Mouse (Mus musculus) lung, embryonic 16.5 days (tissue): ENCODE results near the gene Smagp. TPM values are rescaled to one million over a fixed set of nuclear protein-coding genes. Genes with fewer than 3 reads are reported as not detected.

Experiments used
- ATAC-seq: fragments of 200-750 bp; cut with Nextera tagmentation; 2 replicates; pipeline ENCODE4 v1.8.0; 2017; ENCODE audit warnings: low read depth, mild to moderate bottlenecking, moderate library complexity
- H3K27ac ChIP-seq: fragments of 300-500 bp; sonication (generic); 2 replicates; pipeline ENCODE4 v1.5.1; 2014; ENCODE audit warnings: mild to moderate bottlenecking, control low read depth, low read length
- H3K27me3 ChIP-seq: fragments of 300-500 bp; sonication (generic); 2 replicates; pipeline ENCODE4 v1.6.1; 2014; ENCODE audit warnings: low read depth, low read length, mixed read lengths; ENCODE audit not compliant: control insufficient read depth, insufficient read depth
- H3K36me3 ChIP-seq: fragments of 300-500 bp; sonication (generic); 2 replicates; pipeline ENCODE4 v1.6.1; 2014; ENCODE audit warnings: low read length; ENCODE audit not compliant: control insufficient read depth, insufficient read depth
- H3K4me1 ChIP-seq: fragments of 300-500 bp; sonication (generic); replicated peaks from 2 replicates; pipeline ENCODE4 v1.6.1; 2014; ENCODE audit warnings: low read length, mixed read lengths; ENCODE audit not compliant: control insufficient read depth, insufficient read depth
- H3K4me2 ChIP-seq: fragments of 300-500 bp; sonication (generic); 2 replicates; pipeline ENCODE4 v1.6.1; 2014; ENCODE audit warnings: low read depth, low read length, control low read depth
- H3K4me3 ChIP-seq: fragments of 300-500 bp; sonication (generic); 2 replicates; pipeline ENCODE4 v1.5.1; 2014; ENCODE audit warnings: mild to moderate bottlenecking, low read length, control low read depth
- H3K9ac ChIP-seq: fragments of 300-500 bp; sonication (generic); 2 replicates; pipeline ENCODE4 v1.6.1; 2014; ENCODE audit warnings: low read length, control low read depth
- H3K9me3 ChIP-seq: fragments of 300-500 bp; sonication (generic); 2 replicates; pipeline ENCODE4 v1.6.1; 2016; ENCODE audit warnings: low read length; ENCODE audit not compliant: control insufficient read depth
- WGBS: fragments of 180-500 bp; shearing (Covaris S2); extraction: QIAGEN DNeasy Blood & Tissue Kit; methylation state at CpG from one replicate; pipeline ENCODE4 v1.1.7; 2014; 5-methylcytosine and 5-hydroxymethylcytosine counted together
- polyA plus RNA-seq: library from polyadenylated mRNA; unstranded; fragments of >200 nt; fragmentation: Nextera tagmentation; extraction: Ambion mirVana; gene quantifications from 2 replicates; pipeline ENCODE4 v1.2.1, GENCODE M21; 2015

Gene Smagp
- polyA plus RNA-seq, 1 experiment from 2014 or later = 20.5 TPM

- H3K9me3 ChIP-seq = no peaks in the 10 kb centered on the region
- H3K4me1 ChIP-seq = no peaks in the 10 kb centered on the region
- 78% methylated on average over 1 of the region's 1 CpGs for WGBS
- H3K27me3 ChIP-seq = no peaks in the 10 kb centered on the region
- H3K27ac ChIP-seq = no peak overlapping the region
- H3K4me2 ChIP-seq = no peak overlapping the region
- no peaks in the 10 kb centered on the region for H3K36me3 ChIP-seq
- no peak for ATAC-seq
- no peak overlapping the region for H3K9ac ChIP-seq
- no peak overlapping the region for H3K4me3 ChIP-seq
These were observed 17.5 kb upstream of the Smagp start for GRCm38 (mm10) chr15:100654271-100654670.

- no peak overlapping the region for H3K9ac ChIP-seq
- H3K27ac ChIP-seq = no peak overlapping the region
- no peaks in the 10 kb centered on the region for H3K4me1 ChIP-seq
- H3K4me2 ChIP-seq = no peak overlapping the region
- no peak for ATAC-seq
- no peak overlapping the region for H3K4me3 ChIP-seq
- no peaks in the 10 kb centered on the region for H3K27me3 ChIP-seq
- 49% methylated on average over 9 of the region's 9 CpGs for WGBS
- H3K36me3 ChIP-seq = no peaks in the 10 kb centered on the region
- H3K9me3 ChIP-seq = no peaks in the 10 kb centered on the region
These were observed 14.9 kb upstream of the Smagp start for GRCm38 (mm10) chr15:100651610-100652009.

GRCm38 (mm10) chr15:100650111-100650510 is 13.4 kb upstream of the Smagp start:
- H3K4me2 ChIP-seq = no peak overlapping the region
- H3K4me1 ChIP-seq = no peaks in the 10 kb centered on the region
- H3K9me3 ChIP-seq = no peaks in the 10 kb centered on the region
- H3K27me3 ChIP-seq = no peaks in the 10 kb centered on the region; the same call in 1 of the 2 replicates
- H3K36me3 ChIP-seq = no peaks in the 10 kb centered on the region
- H3K9ac ChIP-seq = no peak overlapping the region
- no peak overlapping the region for H3K27ac ChIP-seq
- H3K4me3 ChIP-seq = no peak overlapping the region
- 83% methylated on average over 10 of the region's 10 CpGs for WGBS
- ATAC-seq = no peak

GRCm38 (mm10) chr15:100646161-100646560 is 9.4 kb upstream of the Smagp start:
- H3K4me1 ChIP-seq = no peaks in the 10 kb centered on the region
- H3K9ac ChIP-seq = no peak overlapping the region
- no peak overlapping the region for H3K4me3 ChIP-seq
- no peaks in the 10 kb centered on the region; the same call in 1 of the 2 replicates for H3K27me3 ChIP-seq
- no peaks in the 10 kb centered on the region for H3K36me3 ChIP-seq
- WGBS = 66% methylated on average over 6 of the region's 6 CpGs
- H3K4me2 ChIP-seq = no peak overlapping the region
- no peaks in the 10 kb centered on the region for H3K9me3 ChIP-seq
- no peak for ATAC-seq
- no peak overlapping the region for H3K27ac ChIP-seq

- no peak for ATAC-seq
- no peaks in the 10 kb centered on the region for H3K9me3 ChIP-seq
- no peak overlapping the region for H3K9ac ChIP-seq
- no peak overlapping the region for H3K4me3 ChIP-seq
- peaks cover 11% of the 10 kb centered on the region for H3K27me3 ChIP-seq
- WGBS = 92% methylated on average over 7 of the region's 7 CpGs
- no peaks in the 10 kb centered on the region for H3K4me1 ChIP-seq
- H3K36me3 ChIP-seq = no peaks in the 10 kb centered on the region
- H3K4me2 ChIP-seq = no peak overlapping the region
- H3K27ac ChIP-seq = no peak overlapping the region
These were observed 5.7 kb upstream of the Smagp start for GRCm38 (mm10) chr15:100642451-100642850.

- no peak overlapping the region for H3K27ac ChIP-seq
- no peaks in the 10 kb centered on the region for H3K9me3 ChIP-seq
- H3K27me3 ChIP-seq = peaks cover 21% of the 10 kb centered on the region
- no peaks in the 10 kb centered on the region for H3K36me3 ChIP-seq
- H3K9ac ChIP-seq = no peak overlapping the region
- ATAC-seq = no peak
- WGBS = 55% methylated on average over 16 of the region's 16 CpGs
- H3K4me1 ChIP-seq = peaks cover 5% of the 10 kb centered on the region; the same call in 1 of the 2 replicates
- H3K4me2 ChIP-seq = no peak overlapping the region
- no peak overlapping the region for H3K4me3 ChIP-seq
These were observed 4.6 kb upstream of the Smagp start for GRCm38 (mm10) chr15:100641226-100641810.

GRCm38 (mm10) chr15:100639972-100640750 is 3.4 kb upstream of the Smagp start:
- no peak for ATAC-seq
- H3K27ac ChIP-seq = no peak overlapping the region

GRCm38 (mm10) chr15:100637661-100638060 is 921 bp upstream of the Smagp start:
- ATAC-seq = no peak
- Histone ChIP-seq H3K4me1 (peaks cover 16% of the 10 kb centered on the region; the same call in 1 of the 2 replicates), H3K4me3 (no peak overlapping the region; the same call in 1 of the 2 replicates), H3K36me3 (no peaks in the 10 kb centered on the region), H3K27me3 (peaks cover 38% of the 10 kb centered on the region), H3K4me2 (peak overlapping the region; percentile 91; the same call in 1 of the 2 replicates), H3K9ac (no peak overlapping the region), H3K9me3 (no peaks in the 10 kb centered on the region), H3K27ac (peak overlapping the region; percentile 10; the same call in 1 of the 2 replicates)
- WGBS = 16% methylated on average over 6 of the region's 6 CpGs

More at GRCm38 (mm10) chr15:100639972-100640750, 3.4 kb upstream of the Smagp start:
- Histone ChIP-seq H3K4me2 (no peak overlapping the region), H3K27me3 (peaks cover 33% of the 10 kb centered on the region), H3K9me3 (no peaks in the 10 kb centered on the region), H3K9ac (no peak overlapping the region), H3K36me3 (no peaks in the 10 kb centered on the region), H3K4me1 (peaks cover 16% of the 10 kb centered on the region; the same call in 1 of the 2 replicates), H3K4me3 (no peak overlapping the region)
- 53% methylated on average over 16 of the region's 16 CpGs for WGBS

GRCm38 (mm10) chr15:100635851-100636645 is 692 bp downstream of the Smagp start:
- Histone ChIP-seq H3K36me3 (no peaks in the 10 kb centered on the region), H3K9me3 (no peaks in the 10 kb centered on the region), H3K27me3 (peaks cover 38% of the 10 kb centered on the region), H3K4me2 (peak overlapping the region; percentile 91), H3K27ac (no peak overlapping the region), H3K9ac (peak overlapping the region; percentile 66), H3K4me3 (peak overlapping the region; percentile 67), H3K4me1 (peaks cover 18% of the 10 kb centered on the region; the same call in 1 of the 2 replicates)
- ATAC-seq = no peak
- WGBS = 5% methylated on average over 37 of the region's 38 CpGs
